Mouse (Mus musculus) limb, embryonic 14.5 days (tissue): ENCODE results near the gene Fbxo28. TPM values are rescaled to one million over a fixed set of nuclear protein-coding genes. Genes with fewer than 3 reads are reported as not detected.
A peak's percentile ranks its signal among the peaks of the same experiment; 100 is the strongest.

Experiments
- ATAC-seq: fragments of 200-750 bp; cut with Nextera tagmentation; 2 replicates; pipeline ENCODE4 v1.8.0; 2017; ENCODE audit warnings: low read depth, moderate number of reproducible peaks, moderate TSS enrichment; ENCODE audit not compliant: low FRiP score
- DNase-seq: peaks from one replicate; pipeline ENCODE4 v3.0.0-alpha.2; 2015; ENCODE audit warnings: low spot score
- H3K27ac ChIP-seq: fragments of 300-500 bp; sonication (generic); replicated peaks from 2 replicates; pipeline ENCODE4 v1.5.1; 2014; ENCODE audit warnings: low read depth, mild to moderate bottlenecking, low read length, moderate library complexity, mixed read lengths
- H3K27me3 ChIP-seq: fragments of 300-500 bp; sonication (generic); 2 replicates; pipeline ENCODE4 v1.6.1; 2014; ENCODE audit warnings: low read length, mixed read lengths; ENCODE audit not compliant: control insufficient read depth, insufficient read depth
- H3K36me3 ChIP-seq: fragments of 300-500 bp; sonication (generic); 2 replicates; pipeline ENCODE4 v1.6.1; 2014; ENCODE audit warnings: mild to moderate bottlenecking, low read length, moderate library complexity, mixed read lengths; ENCODE audit not compliant: control insufficient read depth, insufficient read depth
- H3K4me1 ChIP-seq: fragments of 300-500 bp; sonication (generic); 2 replicates; pipeline ENCODE4 v1.6.1; 2014; ENCODE audit warnings: antibody characterized with exemption, low read length, mixed read lengths; ENCODE audit not compliant: control insufficient read depth, insufficient read depth
- H3K4me2 ChIP-seq: fragments of 300-500 bp; sonication (generic); replicated peaks from 2 replicates; pipeline ENCODE4 v1.6.1; 2014; ENCODE audit warnings: low read depth, mild to moderate bottlenecking, low read length, moderate library complexity; ENCODE audit not compliant: severe bottlenecking
- H3K4me3 ChIP-seq: fragments of 300-500 bp; sonication (generic); replicated peaks from 2 replicates; pipeline ENCODE4 v1.5.1; 2014; ENCODE audit warnings: low read length
- H3K9ac ChIP-seq: fragments of 300-500 bp; sonication (generic); 2 replicates; pipeline ENCODE4 v1.6.1; 2014; ENCODE audit warnings: mild to moderate bottlenecking, low read depth, low read length, moderate library complexity; ENCODE audit not compliant: severe bottlenecking
- H3K9me3 ChIP-seq: fragments of 300-500 bp; sonication (generic); 2 replicates; pipeline ENCODE4 v1.6.1; 2016; ENCODE audit warnings: low read length; ENCODE audit not compliant: control insufficient read depth
- POLR2A ChIP-seq: fragments of 200-500 bp; IDR thresholded peaks from 2 replicates; pipeline ENCODE4 v1.8.0; 2012; ENCODE audit warnings: inconsistent platforms, mild to moderate bottlenecking, moderate library complexity, borderline replicate concordance; ENCODE audit not compliant: insufficient read depth, insufficient read length; ENCODE audit errors: extremely low read depth
- WGBS: fragments of 180-500 bp; shearing (Covaris S2); extraction: QIAGEN DNeasy Blood & Tissue Kit; methylation state at CpG from one replicate; pipeline ENCODE4 v1.1.7; 2014; 5-methylcytosine and 5-hydroxymethylcytosine counted together
- polyA plus RNA-seq, 2 experiments: library from polyadenylated mRNA; depleted of rRNA in 1 of 2; stranded (reverse) in 1 of 2; unstranded in 1 of 2; fragments of >200 nt; fragmentation: Nextera tagmentation in 1 of 2; extraction: Ambion mirVana in 1 of 2; gene quantifications; 2 replicates each; pipeline versions ENCODE4 v1.2.1 to v1.2.3; 2012 to 2014

Fbxo28 gene
- polyA plus RNA-seq, 2 experiments, result 19.0 to 26.9 TPM

DNA sequence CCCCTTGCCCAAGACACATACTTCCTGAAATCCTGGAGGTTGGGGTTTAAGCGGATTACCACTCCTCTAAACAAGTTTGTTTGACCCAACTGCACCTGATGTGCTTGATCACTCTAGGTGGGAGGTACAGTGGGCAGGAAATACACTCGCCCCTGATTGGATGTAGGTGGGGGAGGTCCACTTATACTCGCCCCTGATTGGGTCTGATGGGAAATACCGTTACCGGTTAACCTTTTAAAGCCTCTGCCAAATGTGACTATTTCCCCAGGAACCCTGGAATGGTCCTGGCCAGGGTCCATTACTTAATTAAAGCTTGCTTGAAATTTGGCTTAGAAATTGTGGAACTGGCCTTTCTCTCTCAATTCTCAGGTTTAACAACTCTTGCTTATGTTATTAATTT, 70.3 kb downstream of the Fbxo28 start:
- Histone ChIP-seq H3K27me3 (no peaks in the 10 kb centered on the region), H3K9ac (no peak overlapping the region), H3K36me3 (peaks cover 28% of the 10 kb centered on the region), H3K27ac (no peak overlapping the region), H3K9me3 (no peaks in the 10 kb centered on the region), H3K4me3 (no peak overlapping the region), H3K4me1 (no peaks in the 10 kb centered on the region), H3K4me2 (no peak overlapping the region)
- ATAC-seq (no peak), DNase-seq (peak; percentile 32)
- no peak for TF ChIP-seq POLR2A
- 64% methylated on average over 5 of the region's 5 CpGs for WGBS

GRCm38 (mm10) chr1:182268317-182268716, 73.1 kb downstream of the Fbxo28 start:
- no peaks in the 10 kb centered on the region for H3K27me3 ChIP-seq
- no peak overlapping the region for H3K4me3 ChIP-seq
- H3K9me3 ChIP-seq, result no peaks in the 10 kb centered on the region
- DNase-seq, result no peak
- 81% methylated on average over 4 of the region's 4 CpGs for WGBS
- H3K4me2 ChIP-seq, result no peak overlapping the region
- no peaks in the 10 kb centered on the region for H3K4me1 ChIP-seq
- no peak overlapping the region for H3K27ac ChIP-seq
- peaks cover 5% of the 10 kb centered on the region for H3K36me3 ChIP-seq
- no peak for TF ChIP-seq POLR2A
- no peak for ATAC-seq
- no peak overlapping the region for H3K9ac ChIP-seq

DNA sequence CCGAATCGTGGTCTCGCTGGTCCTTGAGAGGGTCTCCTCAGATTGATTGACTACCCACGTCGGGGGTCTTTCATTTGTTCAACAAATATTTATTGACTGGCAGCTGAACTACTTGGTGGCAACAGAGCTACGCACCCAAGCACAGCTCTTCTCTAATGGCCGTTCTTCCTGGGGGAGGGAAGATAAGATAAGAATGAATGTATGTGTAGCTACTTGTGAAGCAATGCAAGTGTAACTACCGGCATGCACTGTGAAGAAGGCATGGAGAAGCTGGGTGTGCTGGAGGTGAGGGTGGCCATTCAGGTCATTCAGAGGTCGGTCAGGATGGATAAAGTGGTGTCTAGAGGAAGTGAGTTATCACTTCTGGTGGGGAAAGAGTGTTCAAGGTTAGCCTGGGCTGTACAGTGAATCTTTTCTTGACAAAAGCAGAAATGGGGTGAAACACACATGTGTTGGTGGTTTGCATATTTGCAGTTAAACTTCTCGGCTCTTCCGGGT, 75.4 kb downstream of the Fbxo28 start:
- WGBS, result 91% methylated on average over 9 of the region's 11 CpGs
- no peak for DNase-seq
- no peak for TF ChIP-seq POLR2A

More for the DNA sequence above, 75.4 kb downstream of the Fbxo28 start:
- no peak for ATAC-seq
- no peak overlapping the region for H3K27ac ChIP-seq
- H3K36me3 ChIP-seq, result no peaks in the 10 kb centered on the region
- H3K9ac ChIP-seq, result no peak overlapping the region
- H3K4me3 ChIP-seq, result no peak overlapping the region
- no peaks in the 10 kb centered on the region for H3K4me1 ChIP-seq
- no peaks in the 10 kb centered on the region for H3K9me3 ChIP-seq
- no peak overlapping the region for H3K4me2 ChIP-seq
- no peaks in the 10 kb centered on the region for H3K27me3 ChIP-seq

Other genes with a start within 250 kb of the Fbxo28 start
- 78.2 and 101 TPM in 2 replicates for gene Srp9, start 216.9 kb downstream of the Fbxo28 start, polyA plus RNA-seq (2012; rRNA removed)
- 157 and 166 TPM in 2 replicates for gene Srp9, start 216.9 kb downstream of the Fbxo28 start, polyA plus RNA-seq (2014; fragmentation: Nextera tagmentation; extraction: Ambion mirVana)
- gene Vmn1r1, start 177.1 kb downstream of the Fbxo28 start, polyA plus RNA-seq (2012; rRNA removed), result 0.03 TPM in 1 of 2 replicates, not detected in the other
- gene Vmn1r1, start 177.1 kb downstream of the Fbxo28 start, polyA plus RNA-seq (2014; fragmentation: Nextera tagmentation; extraction: Ambion mirVana), result not detected in 2 replicates
- gene Degs1, start 58.8 kb downstream of the Fbxo28 start, polyA plus RNA-seq (2012; rRNA removed), result 69.5 and 87.3 TPM in 2 replicates
- gene Degs1, start 58.8 kb downstream of the Fbxo28 start, polyA plus RNA-seq (2014; fragmentation: Nextera tagmentation; extraction: Ambion mirVana), result 144 and 150 TPM in 2 replicates
- gene Trp53bp2, start 67.5 kb upstream of the Fbxo28 start, polyA plus RNA-seq (2012; rRNA removed), result 25.9 and 41.3 TPM in 2 replicates
- 24.0 and 28.8 TPM in 2 replicates for gene Trp53bp2, start 67.5 kb upstream of the Fbxo28 start, polyA plus RNA-seq (2014; fragmentation: Nextera tagmentation; extraction: Ambion mirVana)
- 76.7 and 90.5 TPM in 2 replicates for gene Capn2, start 176.0 kb upstream of the Fbxo28 start, polyA plus RNA-seq (2012; rRNA removed)
- gene Capn2, start 176.0 kb upstream of the Fbxo28 start, polyA plus RNA-seq (2014; fragmentation: Nextera tagmentation; extraction: Ambion mirVana), result 119 and 126 TPM in 2 replicates
- 0.08 TPM in 2 replicates for gene Capn8, start 223.4 kb upstream of the Fbxo28 start, polyA plus RNA-seq (2012; rRNA removed)
- 0.08 TPM in 1 of 2 replicates, not detected in the other for gene Capn8, start 223.4 kb upstream of the Fbxo28 start, polyA plus RNA-seq (2014; fragmentation: Nextera tagmentation; extraction: Ambion mirVana)